Mouse (Mus musculus): ENCODE results near the gene Arid3c. TPM values are rescaled to one million over a fixed set of nuclear protein-coding genes. Genes with fewer than 3 reads are reported as not detected.

Arid3c gene
- polyA plus RNA-seq, 1 experiment: not detected

DNA sequence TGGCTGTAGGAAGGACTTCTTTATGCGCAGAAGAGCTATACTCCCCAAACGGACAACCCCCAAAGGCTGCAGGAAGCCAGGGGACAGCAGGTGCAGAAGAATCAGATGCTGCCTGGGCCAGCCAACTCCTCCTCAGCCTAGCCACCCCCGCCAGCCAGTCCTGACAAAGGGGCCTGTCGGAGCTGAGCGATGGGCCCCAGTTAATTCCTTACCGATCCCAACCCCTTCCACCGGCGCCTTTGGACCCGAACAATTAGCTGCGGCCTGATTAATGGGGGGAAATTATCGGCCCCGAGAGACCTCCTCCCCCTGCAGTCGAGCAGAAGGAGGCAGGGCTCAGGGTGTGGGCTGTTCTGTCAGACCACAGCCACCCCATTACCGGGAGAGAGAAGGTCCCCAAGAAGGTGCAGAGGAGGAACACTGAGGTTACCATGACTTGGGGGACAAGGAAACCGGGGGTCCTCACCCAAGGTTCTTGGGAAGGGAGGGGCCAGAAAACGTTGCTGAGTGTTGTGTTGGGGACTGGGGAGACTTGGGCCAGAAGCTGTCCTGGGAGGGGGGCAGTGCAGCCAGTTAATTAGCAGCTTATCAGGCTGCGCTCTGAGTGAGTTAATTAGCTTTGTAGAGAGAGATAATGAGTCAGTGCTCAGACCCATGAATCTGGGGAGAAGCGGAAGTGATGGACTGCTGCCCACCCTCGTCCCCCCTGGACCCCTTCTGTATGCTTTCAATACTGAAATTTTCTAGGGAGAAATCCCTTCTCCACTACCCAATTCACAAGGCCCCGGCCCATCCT lies 3.9 kb downstream of the Arid3c start:
- H3K4me3 ChIP-seq (ENCODE audit: extremely low read depth, insufficient read depth, insufficient read length): no peak overlapping the region
- peaks cover 28% of the 10 kb centered on the region for H3K27me3 ChIP-seq (ENCODE audit: control insufficient read depth, insufficient read depth, low read length)
- peaks cover 7% of the 10 kb centered on the region for H3K4me1 ChIP-seq (ENCODE audit: control insufficient read depth, insufficient read depth, insufficient read length)
- H3K36me3 ChIP-seq (ENCODE audit: control insufficient read depth, insufficient read depth, low read length): no peaks in the 10 kb centered on the region
- WGBS: 26% methylated on average over 20 of the region's 20 CpGs
- H3K27ac ChIP-seq (ENCODE audit: insufficient read depth, low read length): no peak overlapping the region
- no peak for DNase-seq (ENCODE audit: low read depth in 1 of 2, low spot score in 2 of 2)
- TF ChIP-seq POLR2A (IDR thresholded peaks at IDR 0.05; ENCODE audit: low read depth, low read length) (no peak), CTCF (IDR thresholded peaks at IDR 0.05; ENCODE audit: extremely low read depth, insufficient read depth, insufficient read length, insufficient replicate concordance) (no peak)

DNA sequence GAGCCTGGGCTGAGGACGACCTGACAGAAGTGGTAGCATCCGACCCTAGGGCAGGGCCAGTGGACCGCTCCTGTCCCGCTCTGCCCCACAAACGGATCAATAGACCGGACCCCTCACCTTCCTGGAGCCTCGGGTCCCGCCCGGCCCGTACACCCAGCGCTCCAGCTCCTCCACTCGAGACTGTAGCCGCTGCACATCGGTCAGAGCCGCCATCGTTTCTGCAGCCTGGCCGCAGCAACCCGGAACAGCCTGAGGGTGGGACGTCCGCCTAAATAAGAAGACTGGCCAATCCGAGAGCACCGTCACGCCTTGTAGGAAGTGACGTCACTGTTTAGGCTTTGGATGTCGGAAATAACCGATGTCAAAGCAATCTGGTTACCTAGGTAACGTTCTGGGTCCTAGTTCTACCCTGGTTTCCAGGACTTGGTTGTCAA lies 8.0 kb downstream of the Arid3c start, which contains the start of gene Dctn3:
Dctn3 (minus strand) TSS at position 253 of the 434 bp plus-strand sequence.
- peaks cover 7% of the 10 kb centered on the region; the same call in 1 of the 2 replicates for H3K4me1 ChIP-seq (ENCODE audit: control insufficient read depth, insufficient read depth, insufficient read length)
- TF ChIP-seq POLR2A (IDR thresholded peaks at IDR 0.05; ENCODE audit: low read depth, low read length) (peak; percentile 78), CTCF (IDR thresholded peaks at IDR 0.05; ENCODE audit: extremely low read depth, insufficient read depth, insufficient read length, insufficient replicate concordance) (no peak)
- under 1% methylated on average over 27 of the region's 27 CpGs for WGBS
- peak; percentile 79 to 93 for DNase-seq (ENCODE audit: low read depth in 1 of 2, low spot score in 2 of 2)
- H3K27me3 ChIP-seq (ENCODE audit: control insufficient read depth, insufficient read depth, low read length): peaks cover 15% of the 10 kb centered on the region
- peak within 1 kb of the TSS; percentile 93 for H3K4me3 ChIP-seq (ENCODE audit: extremely low read depth, insufficient read depth, insufficient read length)
- no peak within 1 kb of the TSS for H3K27ac ChIP-seq (ENCODE audit: insufficient read depth, low read length)
- H3K36me3 ChIP-seq (ENCODE audit: control insufficient read depth, insufficient read depth, low read length): peaks cover 12% of the 10 kb centered on the region

DNA sequence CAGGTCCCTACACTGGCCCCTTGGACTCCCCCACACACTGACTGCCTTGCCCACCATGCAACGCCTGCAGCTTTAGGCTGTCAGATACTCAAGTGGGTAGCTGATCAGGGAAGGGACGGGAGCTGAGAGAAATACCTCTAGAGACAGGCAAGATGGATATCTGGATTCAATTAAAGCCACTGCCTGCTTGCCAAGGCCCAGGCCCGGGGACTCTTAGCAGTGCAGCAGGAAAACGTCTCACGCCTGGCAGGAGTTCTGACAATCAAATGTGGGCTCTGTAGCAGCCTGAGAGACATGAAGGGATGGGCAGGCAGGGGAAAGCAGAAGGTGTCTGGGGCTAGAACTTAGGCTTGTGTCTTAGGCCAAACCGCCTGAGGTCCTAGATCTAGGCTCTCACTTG lies 14.1 kb downstream of the Arid3c start:
- no peaks in the 10 kb centered on the region for H3K27me3 ChIP-seq (ENCODE audit: control insufficient read depth, insufficient read depth, low read length)
- 89% methylated on average over 6 of the region's 6 CpGs for WGBS
- TF ChIP-seq POLR2A (IDR thresholded peaks at IDR 0.05; ENCODE audit: low read depth, low read length): no peak
- TF ChIP-seq CTCF (IDR thresholded peaks at IDR 0.05; ENCODE audit: extremely low read depth, insufficient read depth, insufficient read length, insufficient replicate concordance): no peak
- no peak for DNase-seq (ENCODE audit: low read depth in 1 of 2, low spot score in 2 of 2)
- no peak overlapping the region for H3K27ac ChIP-seq (ENCODE audit: insufficient read depth, low read length)
- peaks cover 9% of the 10 kb centered on the region; the same call in 1 of the 2 replicates for H3K4me1 ChIP-seq (ENCODE audit: control insufficient read depth, insufficient read depth, insufficient read length)
- H3K4me3 ChIP-seq (ENCODE audit: extremely low read depth, insufficient read depth, insufficient read length): no peak overlapping the region
- H3K36me3 ChIP-seq (ENCODE audit: control insufficient read depth, insufficient read depth, low read length): peaks cover 16% of the 10 kb centered on the region

DNA sequence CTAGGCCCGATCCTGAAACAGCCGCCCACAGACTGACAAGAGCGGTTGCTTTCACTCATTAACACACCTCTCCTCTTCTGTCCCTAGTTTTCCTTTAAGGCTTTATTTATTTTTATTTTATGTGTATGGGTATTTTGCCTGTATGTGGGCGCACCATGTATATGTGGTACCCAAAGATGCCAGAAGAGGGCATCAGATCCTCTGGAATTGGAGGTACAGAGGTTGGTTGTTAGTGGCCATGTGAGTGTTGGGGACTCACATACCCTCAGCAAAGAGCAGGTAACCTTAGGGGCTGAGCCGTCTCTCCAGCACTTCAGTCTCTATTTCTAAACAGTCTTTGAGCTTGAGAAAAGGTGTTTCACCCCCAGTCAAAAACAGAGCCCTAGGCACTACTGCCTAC lies 15.3 kb downstream of the Arid3c start:
- peaks cover 8% of the 10 kb centered on the region; the same call in 1 of the 2 replicates for H3K4me1 ChIP-seq (ENCODE audit: control insufficient read depth, insufficient read depth, insufficient read length)
- no peak overlapping the region for H3K27ac ChIP-seq (ENCODE audit: insufficient read depth, low read length)
- no peak overlapping the region for H3K4me3 ChIP-seq (ENCODE audit: extremely low read depth, insufficient read depth, insufficient read length)
- TF ChIP-seq CTCF (IDR thresholded peaks at IDR 0.05; ENCODE audit: extremely low read depth, insufficient read depth, insufficient read length, insufficient replicate concordance): peak; percentile 11; the same call in 1 of the 2 replicates
- no peak for TF ChIP-seq POLR2A (IDR thresholded peaks at IDR 0.05; ENCODE audit: low read depth, low read length)
- H3K36me3 ChIP-seq (ENCODE audit: control insufficient read depth, insufficient read depth, low read length): peaks cover 16% of the 10 kb centered on the region
- DNase-seq (ENCODE audit: low read depth in 1 of 2, low spot score in 2 of 2): no peak
- 88% methylated on average over 5 of the region's 5 CpGs for WGBS
- H3K27me3 ChIP-seq (ENCODE audit: control insufficient read depth, insufficient read depth, low read length): no peaks in the 10 kb centered on the region

DNA sequence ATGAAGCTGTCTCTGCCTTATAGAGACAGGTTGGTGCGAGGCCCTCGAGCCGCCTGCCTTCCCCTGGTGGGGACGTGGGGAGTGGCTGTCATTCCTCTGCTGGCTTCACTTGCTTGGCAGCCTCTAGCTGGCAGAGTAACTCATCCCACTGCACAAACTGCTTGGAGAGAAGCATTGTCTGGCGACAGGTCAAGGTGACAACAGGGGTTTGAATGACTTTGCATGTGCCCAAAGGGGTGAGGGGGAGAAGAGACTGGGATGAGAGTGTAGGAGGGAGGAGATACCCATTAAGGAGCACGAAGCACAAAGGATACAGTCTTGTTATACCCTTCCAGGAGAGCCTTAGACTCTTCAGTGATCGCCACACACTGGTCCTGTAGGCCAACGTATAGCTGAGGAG lies 15.9 kb downstream of the Arid3c start:
- no peak overlapping the region for H3K4me3 ChIP-seq (ENCODE audit: extremely low read depth, insufficient read depth, insufficient read length)
- H3K27ac ChIP-seq (ENCODE audit: insufficient read depth, low read length): no peak overlapping the region
- H3K27me3 ChIP-seq (ENCODE audit: control insufficient read depth, insufficient read depth, low read length): no peaks in the 10 kb centered on the region
- H3K36me3 ChIP-seq (ENCODE audit: control insufficient read depth, insufficient read depth, low read length): peaks cover 16% of the 10 kb centered on the region
- TF ChIP-seq CTCF (IDR thresholded peaks at IDR 0.05; ENCODE audit: extremely low read depth, insufficient read depth, insufficient read length, insufficient replicate concordance): no peak
- TF ChIP-seq POLR2A (IDR thresholded peaks at IDR 0.05; ENCODE audit: low read depth, low read length): no peak
- 81% methylated on average over 8 of the region's 8 CpGs for WGBS
- DNase-seq (ENCODE audit: low read depth in 1 of 2, low spot score in 2 of 2): no peak
- peaks cover 8% of the 10 kb centered on the region; the same call in 1 of the 2 replicates for H3K4me1 ChIP-seq (ENCODE audit: control insufficient read depth, insufficient read depth, insufficient read length)

DNA sequence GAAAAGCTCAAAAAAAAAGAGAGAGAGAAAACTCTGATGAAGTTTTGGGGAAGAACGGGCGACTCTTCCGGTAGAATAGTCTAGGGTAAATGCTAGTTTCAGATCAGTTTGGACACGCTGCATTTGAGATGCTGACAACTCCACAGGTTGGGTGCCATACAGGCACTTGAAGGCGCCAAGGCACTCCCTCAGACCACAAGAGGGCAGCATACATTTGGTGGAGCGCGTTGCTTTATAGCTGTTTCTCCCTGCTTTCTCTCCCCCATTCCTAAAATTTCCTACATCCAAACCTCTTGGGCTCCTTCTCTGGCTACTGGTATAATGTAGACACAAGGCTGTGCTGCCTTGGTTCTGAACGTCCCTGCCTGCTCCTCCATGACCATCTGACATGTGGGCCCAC lies 16.7 kb downstream of the Arid3c start:
- Histone ChIP-seq H3K27ac (ENCODE audit: insufficient read depth, low read length) (no peak overlapping the region), H3K27me3 (ENCODE audit: control insufficient read depth, insufficient read depth, low read length) (no peaks in the 10 kb centered on the region), H3K4me1 (ENCODE audit: control insufficient read depth, insufficient read depth, insufficient read length) (peaks cover 8% of the 10 kb centered on the region; the same call in 1 of the 2 replicates), H3K4me3 (ENCODE audit: extremely low read depth, insufficient read depth, insufficient read length) (no peak overlapping the region; the same call in 1 of the 2 replicates), H3K36me3 (ENCODE audit: control insufficient read depth, insufficient read depth, low read length) (peaks cover 11% of the 10 kb centered on the region)
- WGBS: 16% methylated on average over 8 of the region's 8 CpGs
- DNase-seq (ENCODE audit: low read depth in 1 of 2, low spot score in 2 of 2): peak; percentile 42 to 56
- TF ChIP-seq POLR2A (IDR thresholded peaks at IDR 0.05; ENCODE audit: low read depth, low read length): no peak
- peak; percentile 70; the same call in 1 of the 2 replicates for TF ChIP-seq CTCF (IDR thresholded peaks at IDR 0.05; ENCODE audit: extremely low read depth, insufficient read depth, insufficient read length, insufficient replicate concordance)

All from spleen, adult 2 months (tissue).